Mouse (Mus musculus): ENCODE data around the gene Mcu.

Gene Mcu

DNA sequence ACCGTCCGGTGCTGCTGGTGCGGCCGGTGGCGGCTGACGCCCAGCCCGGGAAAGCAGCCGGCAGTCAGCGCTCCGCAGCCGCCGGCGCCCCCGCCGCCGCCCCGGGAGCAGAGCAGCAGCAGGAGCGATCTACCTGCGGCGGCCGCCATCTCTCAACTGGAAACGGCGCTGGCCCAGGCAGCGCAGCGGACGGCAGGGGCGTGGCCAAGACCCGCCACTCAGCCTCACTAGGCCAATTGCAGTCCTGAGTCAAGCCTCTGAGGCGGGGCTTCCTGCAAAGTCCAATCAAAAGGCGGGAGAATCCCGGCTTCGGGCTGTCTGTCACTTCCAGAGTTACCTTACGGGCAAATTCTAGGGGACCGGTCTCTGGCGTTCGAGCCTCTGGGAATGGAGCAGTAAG lies at the start of gene Mcu:
Gene Mcu (minus strand): TSS at position 171 of the 400 bp plus-strand sequence.
- peak; percentile 93 for DNase-seq

DNA sequence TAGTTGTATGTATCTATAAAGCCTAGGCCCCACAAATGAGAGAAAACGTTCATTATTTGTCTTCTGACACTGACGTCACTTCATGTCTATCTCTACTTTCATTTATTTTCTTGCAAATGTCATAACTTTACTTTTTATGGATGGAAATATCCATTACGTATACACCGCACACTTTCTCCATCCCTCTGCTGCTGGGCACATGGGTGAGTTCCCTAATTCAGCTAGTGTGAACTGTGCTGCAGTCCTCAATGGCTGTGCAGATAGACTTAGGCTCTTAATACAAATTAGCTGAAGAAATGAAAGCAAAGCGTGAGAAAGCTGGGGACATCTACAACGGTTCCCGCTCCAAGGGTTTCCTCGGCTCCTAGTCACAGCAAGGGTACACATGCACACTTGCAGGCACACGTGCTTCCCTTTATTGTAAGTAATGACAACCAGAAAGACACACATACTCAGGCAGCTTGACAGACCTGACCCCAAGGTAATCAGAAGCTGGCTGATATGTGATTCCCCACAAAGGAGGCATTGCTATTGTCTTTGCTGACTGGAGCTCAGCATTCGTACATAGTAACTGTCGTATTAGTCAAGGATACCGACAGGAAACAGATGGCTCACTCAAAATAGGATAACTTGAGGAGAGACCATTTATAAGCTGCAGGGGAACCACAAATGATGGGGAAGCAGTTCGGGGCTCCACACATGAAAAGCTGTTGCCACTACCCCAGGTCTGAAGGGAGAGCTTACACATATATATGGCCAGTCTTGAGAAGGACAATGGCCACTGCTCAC lies 49.2 kb upstream of the Mcu start:
- no peak for DNase-seq

DNA sequence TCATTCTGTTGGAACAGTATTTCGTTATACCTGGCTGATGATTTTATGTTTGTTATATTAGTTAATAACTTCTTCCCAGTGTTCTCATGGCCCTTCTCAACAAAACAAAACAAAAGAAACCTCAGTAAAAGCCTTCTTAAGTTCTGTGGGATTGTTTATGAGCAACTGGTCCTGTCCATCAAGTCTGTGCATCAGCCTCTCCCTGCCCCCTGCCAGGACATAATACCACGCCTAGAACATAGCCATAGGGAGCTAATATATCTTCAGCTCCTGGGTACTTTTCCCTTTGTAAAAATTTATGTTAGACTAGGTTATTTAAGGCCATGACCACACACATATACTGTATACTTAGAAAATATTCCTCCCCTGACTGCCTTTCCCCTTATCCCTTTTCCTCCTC lies 48.3 kb upstream of the Mcu start:
- no peak for DNase-seq

GRCm38 (mm10) chr10:59656799-59657198 lies 40.3 kb upstream of the Mcu start:
- DNase-seq, result no peak

GRCm38 (mm10) chr10:59646821-59647378 lies 30.4 kb upstream of the Mcu start:
- no peak for DNase-seq

DNA sequence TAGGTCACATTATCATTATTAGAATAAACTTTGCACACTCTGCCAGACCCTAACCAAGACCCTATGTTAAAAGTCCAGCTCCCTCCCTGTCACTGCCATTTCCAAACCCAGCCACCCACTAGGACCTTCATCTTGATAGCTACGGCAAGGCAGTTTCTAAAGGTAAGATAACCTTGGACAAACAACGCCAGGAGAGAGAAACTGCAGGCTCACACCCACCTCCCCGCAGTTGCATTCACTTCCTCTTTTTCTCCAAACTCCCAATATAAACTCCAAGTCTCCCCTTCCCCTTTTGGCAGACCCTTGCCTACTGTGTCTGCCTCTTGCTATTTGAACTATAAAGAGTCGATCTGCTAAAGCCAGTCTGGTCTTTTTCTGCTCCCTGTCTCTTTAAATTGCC lies 28.7 kb upstream of the Mcu start:
- DNase-seq, result no peak

GRCm38 (mm10) chr10:59644710-59645109 lies 28.2 kb upstream of the Mcu start:
- DNase-seq, result no peak

DNA sequence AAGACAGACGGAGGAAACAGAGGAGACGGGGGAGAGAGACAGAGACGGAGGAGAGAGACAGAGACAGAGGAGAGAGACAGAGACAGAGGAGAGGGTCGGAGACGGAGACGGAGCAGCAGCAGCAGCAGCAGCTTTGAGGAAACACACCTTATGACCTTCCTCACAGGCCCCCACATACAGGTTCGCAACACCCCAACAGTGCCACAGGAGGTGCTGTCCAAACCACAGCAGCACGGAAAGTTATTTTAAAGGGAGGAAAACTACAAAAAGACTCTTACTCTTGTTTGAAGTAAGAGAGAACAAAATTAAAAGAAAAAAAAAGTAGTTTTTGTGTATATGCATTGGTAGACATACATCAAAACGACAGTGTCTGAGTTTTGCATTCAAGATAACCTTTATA lies 27.2 kb upstream of the Mcu start:
- DNase-seq, result no peak

DNA sequence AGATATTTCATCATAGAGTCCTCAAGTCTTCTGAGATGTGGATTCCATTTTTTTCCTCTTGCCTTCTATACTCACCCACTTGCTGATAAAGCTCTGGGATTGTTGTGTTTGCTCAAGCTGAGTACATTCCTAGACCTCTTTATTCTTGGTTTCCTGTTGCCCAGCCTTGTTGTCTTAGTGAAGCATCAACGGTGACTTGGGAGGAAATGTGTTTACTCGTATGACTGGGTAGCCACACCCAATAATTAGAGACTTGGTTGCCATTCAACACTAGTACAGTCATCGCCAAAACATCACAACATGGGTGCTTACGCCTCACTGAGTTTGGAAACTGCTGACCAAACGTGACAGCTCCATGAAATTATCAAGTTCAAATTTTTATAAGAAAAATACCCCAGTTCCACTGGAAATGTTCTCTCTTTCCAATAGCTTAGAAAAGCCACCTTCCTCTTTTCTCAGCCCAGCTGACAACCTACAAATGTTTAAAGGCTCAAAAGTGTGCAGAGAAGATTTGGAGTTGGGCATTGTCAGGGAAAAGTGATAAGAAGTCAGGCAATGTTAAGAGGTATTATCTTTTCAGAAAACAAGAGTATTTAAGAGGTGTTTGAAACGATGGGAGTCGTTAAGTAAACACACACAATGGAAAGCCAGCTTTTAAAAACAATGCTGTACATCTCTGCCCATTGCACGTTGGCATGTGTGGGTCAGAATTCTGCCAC lies 26.3 kb upstream of the Mcu start:
- DNase-seq, result no peak

- no peak for DNase-seq
Measured at GRCm38 (mm10) chr10:59638576-59638975, 22.1 kb upstream of the Mcu start.

DNA sequence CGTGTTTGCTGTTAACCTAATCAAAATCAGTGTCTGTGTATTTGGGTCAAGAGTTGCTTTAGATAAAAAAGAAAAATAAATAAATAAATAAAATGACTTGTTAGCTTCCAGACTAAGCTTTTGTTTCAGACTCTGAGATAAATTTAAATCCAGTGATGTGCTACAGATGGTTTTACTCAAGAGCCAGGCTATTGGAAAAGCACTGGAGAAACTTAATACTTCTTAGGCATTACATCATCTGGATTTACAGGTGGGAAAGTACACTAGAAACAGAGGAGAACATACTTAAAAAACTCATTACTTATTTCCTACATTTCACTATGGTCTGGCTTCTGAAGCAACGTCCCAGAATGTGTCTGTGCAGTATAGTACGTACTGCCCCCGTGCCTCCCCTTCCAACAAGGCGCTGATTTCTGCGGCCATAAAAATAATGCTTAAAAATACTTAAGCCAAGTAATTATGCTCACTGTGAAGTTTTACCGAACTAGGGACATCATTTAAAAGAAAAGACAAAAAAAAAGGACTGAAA lies 21.2 kb upstream of the Mcu start:
- DNase-seq, result no peak

DNA sequence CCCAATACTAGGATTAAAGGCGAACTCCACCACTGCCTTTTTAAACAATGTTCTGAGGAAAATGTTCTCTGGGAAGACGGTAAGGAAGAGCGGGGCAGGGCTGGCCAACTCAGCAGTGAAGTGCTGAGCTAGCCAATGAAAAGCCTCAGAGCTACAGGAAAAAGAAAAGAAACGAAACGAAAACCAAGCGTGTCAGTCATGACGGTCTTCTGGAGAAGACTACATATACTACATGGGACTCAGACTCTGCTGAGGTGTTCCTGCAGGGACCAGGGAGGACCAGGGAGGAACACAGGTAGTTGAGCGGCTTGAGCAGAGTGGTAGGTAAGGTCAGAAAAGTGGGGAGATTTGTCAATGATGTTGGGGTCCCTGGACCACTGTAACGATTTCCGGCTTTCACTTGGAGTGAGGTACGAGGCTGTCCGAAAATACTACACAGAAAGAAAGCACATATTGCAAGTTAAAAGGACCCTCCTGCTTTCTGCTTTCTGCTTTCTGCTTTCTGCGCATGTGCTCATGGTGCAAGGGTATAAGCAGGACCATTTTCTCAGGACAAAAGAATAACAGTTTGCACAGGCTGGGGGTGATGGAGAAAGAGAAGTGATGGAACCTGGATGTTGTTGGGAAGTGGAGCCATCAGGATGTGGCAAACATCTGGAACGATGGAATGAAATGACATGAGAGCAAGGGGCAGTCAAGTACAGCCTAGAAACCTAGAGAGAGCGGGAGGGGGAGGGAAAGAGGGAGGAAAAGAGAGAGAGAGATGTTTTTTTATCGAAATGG lies 20.4 kb upstream of the Mcu start:
- DNase-seq, result no peak

DNA sequence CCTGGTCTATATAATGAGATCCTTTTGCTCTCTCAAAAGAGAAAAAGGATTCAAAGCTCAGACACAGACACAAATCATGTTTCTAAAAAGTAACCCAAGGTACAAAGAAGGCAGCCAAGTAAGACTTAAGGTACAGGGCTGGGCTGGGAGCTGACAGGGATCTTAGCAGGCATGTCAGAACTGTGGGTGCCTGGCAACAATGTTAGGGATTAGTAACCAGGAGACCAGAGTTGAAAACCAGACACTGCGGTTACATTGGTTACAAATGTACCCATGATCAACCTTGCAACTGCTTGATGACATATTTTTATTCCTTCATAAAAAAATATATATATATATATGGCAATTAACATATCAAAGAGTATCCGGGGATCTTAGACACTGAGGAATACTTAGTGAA lies 19.6 kb upstream of the Mcu start:
- no peak for DNase-seq

DNA sequence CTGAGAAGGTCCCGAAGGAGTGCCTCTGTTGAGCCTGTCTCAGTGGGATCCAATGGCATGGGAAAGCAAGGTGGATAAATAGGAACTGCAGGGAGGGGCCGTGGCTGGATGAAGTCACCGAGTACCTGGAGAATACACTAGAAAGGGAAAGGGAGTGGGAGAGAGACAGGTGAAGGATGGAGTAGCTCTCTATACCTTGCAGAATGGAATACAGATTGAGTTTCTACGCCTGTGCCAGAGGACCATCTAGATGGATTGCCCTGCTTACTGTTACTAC lies 13.0 kb upstream of the Mcu start:
- no peak for DNase-seq

DNA sequence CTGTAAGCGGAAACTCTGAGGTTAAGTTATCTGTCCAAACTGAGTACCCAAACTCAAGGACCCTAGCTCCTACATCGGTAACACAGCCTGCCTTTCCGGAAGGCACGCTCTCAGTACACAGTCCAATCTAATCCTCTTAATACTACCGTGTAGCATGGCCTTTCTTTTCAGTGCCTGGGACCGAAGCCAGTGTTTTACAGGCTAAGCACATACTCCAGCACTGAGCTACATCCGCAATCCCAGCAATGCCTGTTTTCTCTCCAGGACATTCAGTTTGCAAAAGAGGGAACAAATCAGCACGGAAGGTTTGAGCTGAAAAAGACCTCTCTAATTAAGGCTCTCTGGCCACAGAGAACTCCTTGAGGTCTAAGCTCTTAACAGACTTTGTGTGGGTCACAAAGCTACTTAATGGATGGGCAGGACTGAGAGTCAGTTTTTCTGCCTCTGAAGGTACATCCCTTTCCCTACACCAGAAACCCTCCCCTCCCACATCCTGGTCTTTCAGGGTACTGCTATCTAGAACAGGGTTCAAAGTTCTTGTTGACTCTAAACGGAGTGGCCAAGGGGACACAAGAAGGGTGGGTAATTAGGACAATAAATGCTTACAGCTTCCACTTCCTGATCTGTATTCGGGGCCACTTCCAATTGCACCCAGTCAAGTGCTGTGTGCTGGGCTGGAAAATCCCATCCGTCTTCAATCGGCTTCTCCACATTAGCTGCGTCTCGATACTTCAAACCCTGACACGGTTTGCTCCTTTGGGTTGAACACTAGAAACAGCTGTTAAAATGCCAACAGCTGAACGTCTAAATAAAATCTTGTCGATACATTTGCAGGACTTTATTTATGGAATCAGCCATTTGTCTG lies 12.4 kb upstream of the Mcu start:
- DNase-seq, result no peak

DNA sequence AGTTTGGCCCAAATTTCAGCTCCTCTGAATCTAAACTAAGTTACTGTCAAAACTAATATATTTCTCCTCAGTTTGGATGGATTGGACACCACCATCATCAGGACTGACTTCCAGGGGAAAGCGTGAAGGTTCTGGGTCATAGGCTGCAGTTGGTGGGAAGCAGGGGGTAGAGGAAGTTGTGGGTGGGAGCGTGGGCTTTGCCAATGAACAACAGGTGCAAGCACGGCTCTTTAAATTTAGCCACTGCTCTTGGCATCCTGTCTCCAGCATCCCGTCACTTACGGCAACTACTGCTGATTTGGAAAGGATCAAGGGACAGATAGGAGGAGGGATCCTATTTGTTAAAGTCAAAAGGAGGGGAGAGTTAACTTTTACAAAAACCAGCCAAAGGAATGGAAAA lies 7.0 kb upstream of the Mcu start:
- DNase-seq, result no peak

- no peak for DNase-seq
Measured at GRCm38 (mm10) chr10:59621355-59621754, 4.9 kb upstream of the Mcu start.

- DNase-seq, result no peak
Measured at GRCm38 (mm10) chr10:59617776-59618175, 1.3 kb upstream of the Mcu start.

GRCm38 (mm10) chr10:59615981-59616520 lies 441 bp downstream of the Mcu start, which contains the start of gene Gm10322:
Gene Gm10322 (plus strand): TSS chr10:59616063.
- peak; percentile 57 for DNase-seq

DNA sequence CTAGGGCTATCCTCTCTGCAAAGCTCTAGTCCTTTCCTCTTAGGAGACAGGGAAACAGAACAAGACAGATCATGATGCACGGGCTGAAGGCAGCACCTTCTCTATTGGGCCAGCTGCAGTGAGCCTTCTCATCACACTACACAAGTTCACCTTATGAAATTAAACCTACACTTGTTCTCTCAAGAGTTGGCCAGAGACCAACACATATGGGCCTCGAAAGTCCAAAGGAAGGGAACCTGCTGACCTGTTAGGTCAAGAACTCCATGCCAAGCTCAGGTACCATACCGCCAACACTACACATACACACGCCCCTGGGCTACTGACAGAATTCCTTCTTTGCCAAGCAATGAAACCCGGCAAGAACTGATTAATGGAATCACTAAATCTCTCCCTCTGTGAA lies 1.1 kb downstream of the Mcu start:
- DNase-seq, result no peak

DNA sequence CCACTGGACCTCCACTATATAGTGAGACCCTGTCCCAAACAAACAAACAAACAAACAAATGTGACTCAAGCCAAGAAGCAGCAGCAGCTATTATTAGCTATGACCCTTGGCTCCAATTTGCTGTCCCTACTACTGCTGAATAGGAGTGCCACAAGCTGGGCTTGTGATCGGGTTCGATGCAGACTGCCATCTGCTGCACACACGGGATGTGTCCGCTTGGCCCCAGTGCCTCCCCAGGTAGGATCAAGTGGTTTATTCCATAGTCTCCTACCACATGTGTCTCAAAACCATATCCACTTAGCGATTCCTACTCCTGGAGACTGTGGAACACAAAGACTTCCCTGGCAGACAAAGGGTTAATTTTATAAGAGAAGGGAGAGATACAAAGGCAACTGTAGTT lies 2.4 kb downstream of the Mcu start:
- no peak for DNase-seq

DNA sequence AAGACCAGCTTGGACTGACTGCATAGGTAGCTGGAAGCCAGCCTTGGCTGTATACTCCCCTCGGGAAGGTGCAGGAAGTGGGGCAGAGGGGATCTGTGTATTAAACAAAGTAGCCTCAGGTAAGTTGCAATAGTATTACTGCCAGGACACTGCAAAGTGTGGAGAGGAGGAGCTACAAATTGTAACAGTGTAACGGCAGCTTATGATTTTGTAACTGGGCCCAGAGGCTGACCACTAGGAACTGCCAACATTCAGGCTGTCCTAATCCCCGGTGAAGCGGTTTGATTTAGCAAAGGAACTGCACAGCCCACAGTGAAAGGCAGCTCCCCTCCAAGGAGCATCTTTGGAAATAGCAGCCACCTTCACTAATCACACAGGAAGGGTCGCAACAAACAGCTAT lies 3.2 kb downstream of the Mcu start:
- no peak for DNase-seq
